Mouse (Mus musculus): Measurements from ENCODE around the gene Pcolce2.

- TF ChIP-seq CTCF (IDR thresholded peaks at IDR 0.05; ENCODE audit: borderline replicate concordance, insufficient read depth, low read depth, low read length) (peak; percentile 54; the same call in 1 of the 2 replicates), POLR2A (IDR thresholded peaks at IDR 0.05; ENCODE audit: borderline replicate concordance, insufficient read depth, low read length) (no peak)
These were observed 60.4 kb downstream of the Pcolce2 start for GRCm38 (mm10) chr9:95697808-95698207.
